In genomic region chr7:128031403-128031976, GRCm38 (mm10) we compare ENCODE assay signal across 9 mouse cellular contexts. TPM values are rescaled to one million over a fixed set of nuclear protein-coding genes. Genes with fewer than 3 reads are reported as not detected.
DNase-seq lines count a peak whose midpoint lies in the region; ATAC-seq lines count a peak whose summit lies in the region.
"Had no signal": no experiment of that assay in that cellular context is flagged by ENCODE, and none has a peak within 500 bp of the region (broad histone marks: within the 10 kb centered on the region; RNA-seq: fewer than 3 reads in every experiment).

No protein-coding gene starts in this region.

- 46% methylated on average over 9 of the region's 9 CpGs for WGBS in liver, embryonic 11.5 days

- H3K9ac ChIP-seq in liver, embryonic 11.5 days (ENCODE audit: low read depth, low read length), result no peak overlapping the region

- no peaks in the 10 kb centered on the region for H3K9me3 ChIP-seq in liver, embryonic 11.5 days (ENCODE audit: control insufficient read depth, low read length)

- peak; percentile 48 to 51 for DNase-seq in cerebellum, postnatal 10 days
- no peak for DNase-seq in cerebellum, adult 8-10 months
- DNase-seq in 3134 (ENCODE audit: extremely low read depth, insufficient read length, low spot score), result peak; percentile 40
- DNase-seq in liver, embryonic 11.5 days (ENCODE audit: low spot score), result no peak
- no peak for DNase-seq in spleen, postnatal 4 days (ENCODE audit: low spot score in 2 of 2)
- no peak for DNase-seq in layer of hippocampus, adult 9-11 months
- DNase-seq in left cerebral cortex, adult 8-10 months (ENCODE audit: low spot score in 2 of 2), result no peak

- H3K4me3 ChIP-seq in liver, embryonic 11.5 days (ENCODE audit: low read depth, low read length), result no peak overlapping the region

- no peaks in the 10 kb centered on the region for H3K4me1 ChIP-seq in liver, embryonic 11.5 days (replicated peaks; ENCODE audit: control insufficient read depth, insufficient read depth, low read length)

- no peak overlapping the region for H3K4me2 ChIP-seq in liver, embryonic 11.5 days

- peak; percentile 63; the same call in 1 of the 2 replicates for ATAC-seq in erythroid progenitor cell, adult 5-6 weeks (replicated peaks; ENCODE audit: low FRiP score, poor library complexity, severe bottlenecking)
- ATAC-seq in liver, embryonic 11.5 days (replicated peaks; ENCODE audit: low FRiP score), result peak; percentile 85

- H3K36me3 ChIP-seq in liver, embryonic 11.5 days (ENCODE audit: control insufficient read depth, insufficient read depth, low read length), result no peaks in the 10 kb centered on the region

- no peak overlapping the region for H3K27ac ChIP-seq in liver, embryonic 11.5 days (ENCODE audit: low read depth, low read length)

- H3K27me3 ChIP-seq in liver, embryonic 11.5 days (replicated peaks; ENCODE audit: control insufficient read depth, insufficient read depth, low read length), result no peaks in the 10 kb centered on the region

RNA-seq across cellular contexts. Expression of gene Trim72, which starts 27.7 kb away (rescaled TPM):
- total RNA-seq in erythroid progenitor cell, adult 5-6 weeks (2015; ENCODE audit: low replicate concordance), result not detected in 2 replicates
- total RNA-seq in erythroid progenitor cell, adult 5-6 weeks (2017; ENCODE audit: low replicate concordance), result not detected in 2 replicates
- polyA plus RNA-seq in liver, embryonic 11.5 days (2014; fragmentation: Nextera tagmentation; extraction: Ambion mirVana), result not detected in 2 replicates
- total RNA-seq in left cerebral cortex, adult 8-10 months (2022), result 1 to 10 TPM in 3 of 4 experiments, under 1 TPM in 1; 0.96 to 1.5 (median 1.4) TPM

RNA-seq across cellular contexts. Expression of gene Itgam, which starts 30.9 kb away (rescaled TPM):
- 21.8 and 24.1 TPM in 2 replicates for total RNA-seq in erythroid progenitor cell, adult 5-6 weeks (2015; ENCODE audit: low replicate concordance)
- 16.9 and 19.8 TPM in 2 replicates for total RNA-seq in erythroid progenitor cell, adult 5-6 weeks (2017; ENCODE audit: low replicate concordance)
- 1.8 and 1.9 TPM in 2 replicates for polyA plus RNA-seq in liver, embryonic 11.5 days (2014; fragmentation: Nextera tagmentation; extraction: Ambion mirVana)
- total RNA-seq in left cerebral cortex, adult 8-10 months (2022), result 10 to 100 TPM; 11.2 to 21.7 (median 15.7) TPM
- polyA plus RNA-seq: C2C12 had no signal

RNA-seq across cellular contexts. Expression of gene Gm49368, which starts 31.0 kb away (rescaled TPM):
- not detected in 2 replicates for total RNA-seq in erythroid progenitor cell, adult 5-6 weeks (2015; ENCODE audit: low replicate concordance)
- not detected in 2 replicates for total RNA-seq in erythroid progenitor cell, adult 5-6 weeks (2017; ENCODE audit: low replicate concordance)
- not detected in 2 replicates for polyA plus RNA-seq in liver, embryonic 11.5 days (2014; fragmentation: Nextera tagmentation; extraction: Ambion mirVana)
- total RNA-seq in left cerebral cortex, adult 8-10 months (2022), result under 1 TPM in 2 of 4 experiments, not detected in 2; 0.14 to 0.18 TPM
- polyA plus RNA-seq: C2C12 had no signal

RNA-seq across cellular contexts. Expression of gene Pycard, which starts 37.8 kb away (rescaled TPM):
- 12.2 and 56.9 TPM in 2 replicates for total RNA-seq in erythroid progenitor cell, adult 5-6 weeks (2015; ENCODE audit: low replicate concordance)
- 2.2 and 5.7 TPM in 2 replicates for total RNA-seq in erythroid progenitor cell, adult 5-6 weeks (2017; ENCODE audit: low replicate concordance)
- polyA plus RNA-seq in liver, embryonic 11.5 days (2014; fragmentation: Nextera tagmentation; extraction: Ambion mirVana), result 46.3 and 51.1 TPM in 2 replicates
- 10 to 100 TPM in 1 of 4 experiments, 1 to 10 TPM in 3; 2.6 to 11.7 (median 5.2) TPM for total RNA-seq in left cerebral cortex, adult 8-10 months (2022)

Comparison
In these comparisons a context has a peak if more than half of its experiments do, and no peak if none do; other contexts are left out.
1. DNase-seq: peak in cerebellum, postnatal 10 days (2 of 2) and 3134 (single experiment); none in cerebellum, adult 8-10 months (single experiment), liver, embryonic 11.5 days (single experiment), spleen, postnatal 4 days (0 of 2), layer of hippocampus, adult 9-11 months (single experiment) and left cerebral cortex, adult 8-10 months (0 of 2).